Mouse (Mus musculus) myocyte (in vitro differentiated cells): Measurements from ENCODE around the gene Hoxd10. TPM values are rescaled to one million over a fixed set of nuclear protein-coding genes. Genes with fewer than 3 reads are reported as not detected.

Experiments used
- H3K27me3 ChIP-seq: one replicate; pipeline ENCODE4 v1.6.1; 2011; ENCODE audit not compliant: control insufficient read depth, insufficient read depth, insufficient read length
- H3K36me3 ChIP-seq: one replicate; pipeline ENCODE4 v1.6.1; 2011; ENCODE audit not compliant: control insufficient read depth, insufficient read depth
- H3K4me2 ChIP-seq: one replicate; pipeline ENCODE4 v1.6.1; 2011; ENCODE audit warnings: low read depth, control low read depth
- H3K4me3 ChIP-seq: one replicate; pipeline ENCODE4 v1.5.1; 2011; ENCODE audit warnings: mild to moderate bottlenecking, control low read depth, moderate library complexity
- H3K79me2 ChIP-seq: one replicate; pipeline ENCODE4 v1.6.1; 2011; ENCODE audit not compliant: control insufficient read depth, insufficient read depth
- H3ac ChIP-seq: one replicate; pipeline ENCODE4 v1.6.1; 2011; ENCODE audit not compliant: control insufficient read depth, insufficient read length
- CEBPB ChIP-seq: IDR thresholded peaks from 2 replicates; pipeline ENCODE4 v1.6.1; 2011; ENCODE audit warnings: mild to moderate bottlenecking, moderate library complexity; ENCODE audit not compliant: poor library complexity, insufficient read depth, severe bottlenecking
- E2F4 ChIP-seq: IDR thresholded peaks from one replicate; pipeline ENCODE4 v1.6.1; 2011; ENCODE audit warnings: mild to moderate bottlenecking, control low read depth, moderate library complexity; ENCODE audit not compliant: insufficient read depth
- MAX ChIP-seq: IDR thresholded peaks from one replicate; pipeline ENCODE4 v1.6.1; 2011; ENCODE audit warnings: low read depth, mild to moderate bottlenecking, control low read depth
- MYOD1 ChIP-seq, 3 experiments: IDR thresholded peaks; one replicate each; pipeline ENCODE4 v1.6.1; 2011; ENCODE audit warnings: control low read depth in 2 of 3, low read depth in 2 of 3, mild to moderate bottlenecking in 2 of 3, moderate library complexity in 1 of 3; ENCODE audit not compliant: insufficient read length in 2 of 3, control insufficient read depth in 1 of 3
- MYOG ChIP-seq, 3 experiments: IDR thresholded peaks; one replicate each; pipeline ENCODE4 v1.6.1; 2011; ENCODE audit warnings: control low read depth in 2 of 3, low read depth in 2 of 3, mild to moderate bottlenecking in 2 of 3; ENCODE audit not compliant: insufficient read length in 2 of 3, control insufficient read depth in 1 of 3, insufficient read depth in 1 of 3
- POLR2A ChIP-seq: IDR thresholded peaks from one replicate; pipeline ENCODE4 v1.6.1; 2011; ENCODE audit warnings: low read depth, mild to moderate bottlenecking, control low read depth, moderate library complexity; ENCODE audit not compliant: insufficient read length
- POLR2AphosphoS2 ChIP-seq: IDR thresholded peaks from one replicate; pipeline ENCODE4 v1.6.1; 2011; ENCODE audit warnings: low read depth, control low read depth; ENCODE audit not compliant: insufficient read length
- REST ChIP-seq: IDR thresholded peaks from one replicate; pipeline ENCODE4 v1.6.1; 2011; ENCODE audit warnings: mild to moderate bottlenecking, control low read depth, moderate library complexity; ENCODE audit not compliant: insufficient read depth, insufficient read length
- SRF ChIP-seq: IDR thresholded peaks from one replicate; pipeline ENCODE4 v1.6.1; 2011; ENCODE audit warnings: low read depth; ENCODE audit not compliant: control insufficient read depth, insufficient read length
- TCF12 ChIP-seq: IDR thresholded peaks from one replicate; pipeline ENCODE4 v1.6.1; 2011; ENCODE audit warnings: mild to moderate bottlenecking, control low read depth; ENCODE audit not compliant: poor library complexity, insufficient read depth, severe bottlenecking
- TCF3 ChIP-seq: IDR thresholded peaks from one replicate; pipeline ENCODE4 v1.6.1; 2011; ENCODE audit warnings: low read depth, control low read depth; ENCODE audit not compliant: insufficient read length
- USF1 ChIP-seq: IDR thresholded peaks from one replicate; pipeline ENCODE4 v1.6.1; 2011; ENCODE audit warnings: low read depth, mild to moderate bottlenecking, control low read depth, moderate library complexity
- polyA plus RNA-seq: library from polyadenylated mRNA; unstranded; fragments of >200 nt; fragmentation: generic; extraction: Trizol; gene quantifications from one replicate; pipeline ENCODE4 v1.2.1, GENCODE M21; 2012; ENCODE audit warnings: missing spikeins

The Hoxd10 gene
- polyA plus RNA-seq, 1 experiment: not detected

DNA sequence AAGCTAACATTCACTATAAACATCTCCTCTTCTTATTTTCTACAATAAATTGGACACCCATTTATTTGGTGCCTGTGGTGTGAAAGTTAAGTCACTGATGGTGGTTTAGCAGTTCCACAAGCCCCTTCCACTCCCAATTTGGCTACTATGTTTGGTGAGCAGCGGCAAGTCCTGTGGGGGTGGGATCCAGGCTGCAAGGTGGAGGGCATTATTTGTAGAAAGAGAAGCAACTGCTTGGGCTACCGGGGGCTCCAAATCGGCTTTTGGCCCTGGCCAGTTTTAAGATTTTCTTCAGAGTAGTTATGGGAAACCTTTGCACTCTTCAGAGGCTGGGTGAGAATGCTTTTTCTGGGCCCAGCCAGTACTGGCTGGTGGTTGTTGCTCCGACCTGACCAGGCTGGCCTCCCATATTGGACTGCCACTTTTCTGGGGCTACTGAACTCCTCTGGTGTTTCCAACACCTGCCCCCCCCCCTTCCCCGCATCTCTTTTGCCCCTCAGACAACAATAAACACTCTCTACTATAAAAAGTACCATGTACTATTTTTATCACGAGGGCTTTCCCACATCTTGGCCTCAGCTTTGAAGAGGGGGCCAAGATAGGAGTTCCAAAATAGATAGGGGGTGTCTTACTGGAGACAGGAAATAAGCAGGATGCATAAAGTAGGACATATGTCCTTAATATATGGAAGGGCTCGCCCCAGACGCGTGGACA lies 40.2 kb downstream of the Hoxd10 start:
- Histone ChIP-seq H3ac (no peak overlapping the region), H3K27me3 (peaks cover 64% of the 10 kb centered on the region), H3K4me2 (no peak overlapping the region), H3K4me3 (no peak overlapping the region), H3K79me2 (no peaks in the 10 kb centered on the region), H3K36me3 (no peaks in the 10 kb centered on the region)
- TF ChIP-seq MAX: no peak
- no peak for TF ChIP-seq E2F4
- TF ChIP-seq POLR2AphosphoS2: no peak
- TF ChIP-seq SRF: no peak
- TF ChIP-seq USF1: no peak
- TF ChIP-seq REST: no peak
- TF ChIP-seq MYOD1 (IDR thresholded peaks at IDR 0.05; ENCODE audit: control insufficient read depth in 1 of 3, insufficient read length in 2 of 3, low read depth in 2 of 3): no peak
- no peak for TF ChIP-seq TCF3

DNA sequence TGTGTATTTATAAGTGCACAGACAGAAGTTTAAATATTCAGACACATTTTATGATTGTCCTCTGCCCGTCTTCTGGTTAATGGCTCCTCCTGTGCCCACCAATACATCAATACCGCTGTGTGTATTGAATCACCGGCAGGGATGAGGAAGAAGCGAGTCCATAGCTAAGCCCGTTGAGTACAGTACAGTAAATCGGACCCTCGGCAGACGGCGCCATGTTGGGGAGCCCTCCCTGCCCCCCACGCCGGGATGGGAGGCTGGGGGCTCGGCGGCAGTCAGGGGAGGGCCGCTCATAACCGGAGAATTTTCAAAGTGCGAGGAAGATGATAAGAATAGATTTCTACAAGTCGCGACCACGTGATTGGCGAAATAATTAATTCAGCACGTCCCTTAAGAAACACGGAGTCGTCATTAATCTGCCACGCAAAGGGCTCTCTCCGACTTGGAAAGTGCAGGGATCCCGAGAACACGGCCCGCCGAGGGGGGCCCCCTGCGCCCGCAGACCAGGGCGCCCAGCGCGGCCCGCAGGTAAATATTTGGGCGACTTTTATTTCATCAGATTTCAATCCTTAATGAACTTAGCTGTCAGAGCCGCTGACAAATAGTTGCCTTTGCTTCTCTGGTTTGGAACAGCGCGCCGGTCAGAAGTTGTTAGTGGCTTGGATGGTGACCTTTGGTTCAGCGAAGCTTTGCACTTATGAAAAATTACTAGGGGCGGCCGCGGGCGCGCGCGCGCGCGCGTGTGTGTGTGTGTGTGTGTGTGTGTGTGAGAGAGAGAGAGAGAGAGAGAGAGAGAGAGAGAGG lies 41.0 kb downstream of the Hoxd10 start:
- Histone ChIP-seq H3K79me2 (no peaks in the 10 kb centered on the region), H3K4me2 (no peak overlapping the region), H3ac (no peak overlapping the region), H3K36me3 (no peaks in the 10 kb centered on the region), H3K4me3 (no peak overlapping the region), H3K27me3 (peaks cover 61% of the 10 kb centered on the region)
- no peak for TF ChIP-seq MYOD1 (IDR thresholded peaks at IDR 0.05; ENCODE audit: control insufficient read depth in 1 of 3, insufficient read length in 2 of 3, low read depth in 2 of 3)
- TF ChIP-seq USF1: no peak
- no peak for TF ChIP-seq MYOG (IDR thresholded peaks at IDR 0.05; ENCODE audit: control insufficient read depth in 1 of 3, insufficient read depth in 1 of 3, insufficient read length in 2 of 3, low read depth in 2 of 3)
- TF ChIP-seq REST: no peak
- no peak for TF ChIP-seq TCF3
- TF ChIP-seq TCF12: no peak
- TF ChIP-seq SRF: no peak
- TF ChIP-seq POLR2A: no peak
- no peak for TF ChIP-seq E2F4
- TF ChIP-seq MAX: no peak
- no peak for TF ChIP-seq POLR2AphosphoS2
- no peak for TF ChIP-seq CEBPB

DNA sequence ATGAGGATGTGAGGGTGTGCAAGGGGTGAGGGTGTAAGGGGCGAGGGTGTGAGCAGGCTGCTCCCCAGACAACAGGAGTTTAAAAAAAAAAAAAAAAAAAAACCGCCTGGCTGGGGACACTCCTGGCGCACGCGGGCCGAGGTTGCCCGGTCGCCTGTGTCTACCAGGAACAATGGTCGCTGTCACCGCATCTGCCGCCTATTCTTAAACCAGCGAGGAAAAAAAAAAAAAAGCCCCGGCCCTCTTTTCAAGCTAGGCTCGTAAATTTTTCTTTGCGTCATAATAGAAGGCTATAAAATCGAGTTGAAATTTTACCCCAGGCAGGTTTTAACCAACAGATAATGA lies 41.6 kb downstream of the Hoxd10 start:
- Histone ChIP-seq H3K79me2 (no peaks in the 10 kb centered on the region), H3K4me2 (no peak overlapping the region), H3K4me3 (no peak overlapping the region), H3K36me3 (no peaks in the 10 kb centered on the region), H3K27me3 (peaks cover 61% of the 10 kb centered on the region), H3ac (no peak overlapping the region)
- TF ChIP-seq REST (no peak), POLR2A (no peak), USF1 (no peak), TCF3 (no peak), POLR2AphosphoS2 (no peak), TCF12 (no peak), MYOD1 (IDR thresholded peaks at IDR 0.05; ENCODE audit: control insufficient read depth in 1 of 3, insufficient read length in 2 of 3, low read depth in 2 of 3) (no peak), MAX (no peak), SRF (no peak), E2F4 (no peak), CEBPB (no peak), MYOG (IDR thresholded peaks at IDR 0.05; ENCODE audit: control insufficient read depth in 1 of 3, insufficient read depth in 1 of 3, insufficient read length in 2 of 3, low read depth in 2 of 3) (no peak)

DNA sequence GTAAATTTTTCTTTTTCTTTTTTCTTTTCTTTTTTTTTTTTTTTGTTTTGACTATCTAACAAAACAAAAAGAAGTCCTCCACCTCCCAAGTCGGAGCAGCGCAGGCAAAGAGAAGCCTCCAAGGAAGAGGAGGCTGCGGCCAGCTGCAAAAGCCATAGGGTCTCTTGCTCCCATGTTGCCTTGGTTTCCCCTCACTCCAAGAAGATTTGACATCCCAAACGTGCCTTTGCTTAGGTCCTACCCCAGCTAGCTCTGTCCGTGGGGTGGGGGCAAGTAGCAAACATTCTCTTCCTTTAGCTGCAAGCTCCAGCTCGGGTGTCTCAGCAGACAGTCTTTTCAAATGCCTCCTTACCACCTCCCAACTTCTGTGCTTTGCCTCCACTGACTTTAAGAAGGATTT lies 42.0 kb downstream of the Hoxd10 start:
- no peak for TF ChIP-seq TCF3
- TF ChIP-seq POLR2A: no peak
- no peak for TF ChIP-seq REST
- no peak for TF ChIP-seq MAX
- TF ChIP-seq CEBPB: no peak
- TF ChIP-seq TCF12: no peak
- TF ChIP-seq E2F4: no peak
- TF ChIP-seq MYOD1 (IDR thresholded peaks at IDR 0.05; ENCODE audit: control insufficient read depth in 1 of 3, insufficient read length in 2 of 3, low read depth in 2 of 3): no peak
- TF ChIP-seq POLR2AphosphoS2: no peak
- no peak for TF ChIP-seq SRF
- Histone ChIP-seq H3K79me2 (no peaks in the 10 kb centered on the region), H3K4me3 (no peak overlapping the region), H3ac (no peak overlapping the region), H3K27me3 (peaks cover 61% of the 10 kb centered on the region), H3K36me3 (no peaks in the 10 kb centered on the region), H3K4me2 (no peak overlapping the region)

DNA sequence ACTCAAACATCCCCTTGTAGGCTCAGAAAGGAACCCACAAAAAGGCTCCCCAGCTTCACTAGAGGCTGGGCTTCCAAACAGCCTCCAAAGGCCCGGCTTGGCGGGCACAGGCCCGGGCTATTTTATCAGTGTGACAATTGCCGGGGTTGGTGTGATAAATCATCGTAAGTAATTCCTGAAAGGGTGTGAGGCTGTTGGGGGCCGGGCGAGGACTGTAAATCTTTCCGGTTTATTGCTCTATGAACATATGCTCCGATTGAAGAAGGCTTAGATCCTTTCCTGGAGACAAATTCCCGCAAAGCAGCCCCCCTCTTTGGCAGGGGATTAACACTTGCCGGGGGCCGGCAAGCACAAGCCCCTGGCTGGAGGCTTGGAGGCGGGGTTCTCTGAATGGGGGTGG lies 42.7 kb downstream of the Hoxd10 start:
- no peaks in the 10 kb centered on the region for H3K36me3 ChIP-seq
- no peaks in the 10 kb centered on the region for H3K79me2 ChIP-seq
- H3ac ChIP-seq: no peak overlapping the region
- H3K4me3 ChIP-seq: no peak overlapping the region
- no peak overlapping the region for H3K4me2 ChIP-seq
- TF ChIP-seq MYOG (IDR thresholded peaks at IDR 0.05; ENCODE audit: control insufficient read depth in 1 of 3, insufficient read depth in 1 of 3, insufficient read length in 2 of 3, low read depth in 2 of 3) (no peak), SRF (no peak), CEBPB (no peak)
- H3K27me3 ChIP-seq: peaks cover 65% of the 10 kb centered on the region
